Mouse (Mus musculus) small intestine, adult 2 months (tissue): ENCODE data around the gene Pdzk1.

Source experiments
- CTCF ChIP-seq: fragments of 200-500 bp; IDR thresholded peaks from 2 replicates; pipeline ENCODE4 v1.5.1; 2012; ENCODE audit warnings: low read depth, mild to moderate bottlenecking, control low read depth, inconsistent platforms, low read length, moderate library complexity, mixed read lengths; ENCODE audit not compliant: insufficient replicate concordance, insufficient read length; ENCODE audit errors: extremely low read depth
- POLR2A ChIP-seq: fragments of 200-500 bp; IDR thresholded peaks from 2 replicates; pipeline ENCODE4 v1.6.1; 2012; ENCODE audit warnings: low read depth, mild to moderate bottlenecking, control low read depth, inconsistent platforms, low read length, moderate library complexity

DNA sequence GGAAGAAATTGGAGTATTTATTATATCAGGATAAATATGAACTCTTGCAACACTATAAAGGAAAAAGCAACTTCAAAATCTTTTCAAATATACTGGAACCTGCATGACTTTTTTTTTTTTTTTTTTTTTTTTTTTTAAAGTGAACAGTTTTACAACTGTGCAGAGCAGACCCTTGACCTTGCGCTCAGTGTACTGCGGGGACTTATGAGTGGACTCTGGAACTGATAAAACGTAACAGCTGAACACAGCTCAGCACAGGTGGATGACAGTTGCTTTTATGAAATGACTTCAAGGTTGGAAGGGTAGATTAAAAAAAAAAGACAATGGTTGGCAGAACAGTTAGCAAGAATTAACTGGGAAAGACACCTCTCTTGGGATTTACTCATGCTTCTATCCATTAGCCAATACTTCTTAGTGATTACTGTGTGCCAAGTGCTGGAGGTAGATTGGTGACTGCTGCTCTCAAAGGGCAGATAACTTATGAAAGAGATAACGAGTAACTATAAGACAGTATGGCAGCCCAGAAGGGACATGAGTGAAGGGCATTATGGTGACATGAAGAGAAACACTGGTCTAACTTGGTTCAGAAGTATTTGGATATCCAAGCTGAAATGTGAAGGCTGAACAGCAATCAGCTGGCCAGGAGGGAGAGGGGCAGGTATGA, 73.4 kb downstream of the Pdzk1 start:
- TF ChIP-seq POLR2A (no peak), CTCF (no peak)
